Mouse (Mus musculus) layer of hippocampus, postnatal 36 days (tissue): ENCODE measurements around the gene Cabp4. TPM values are rescaled to one million over a fixed set of nuclear protein-coding genes. Genes with fewer than 3 reads are reported as not detected.

Experiments used
- DNase-seq, 2 experiments: peaks; one replicate each; pipeline ENCODE4 v3.0.0; 2022
- total RNA-seq, 2 experiments: library from RNA; stranded (reverse); gene quantifications; 2 replicates each; pipeline ENCODE4 v1.2.3; 2021

The Cabp4 gene
- total RNA-seq, 2 experiments from 2014 or later, result 0.17 to 0.28 TPM

DNA sequence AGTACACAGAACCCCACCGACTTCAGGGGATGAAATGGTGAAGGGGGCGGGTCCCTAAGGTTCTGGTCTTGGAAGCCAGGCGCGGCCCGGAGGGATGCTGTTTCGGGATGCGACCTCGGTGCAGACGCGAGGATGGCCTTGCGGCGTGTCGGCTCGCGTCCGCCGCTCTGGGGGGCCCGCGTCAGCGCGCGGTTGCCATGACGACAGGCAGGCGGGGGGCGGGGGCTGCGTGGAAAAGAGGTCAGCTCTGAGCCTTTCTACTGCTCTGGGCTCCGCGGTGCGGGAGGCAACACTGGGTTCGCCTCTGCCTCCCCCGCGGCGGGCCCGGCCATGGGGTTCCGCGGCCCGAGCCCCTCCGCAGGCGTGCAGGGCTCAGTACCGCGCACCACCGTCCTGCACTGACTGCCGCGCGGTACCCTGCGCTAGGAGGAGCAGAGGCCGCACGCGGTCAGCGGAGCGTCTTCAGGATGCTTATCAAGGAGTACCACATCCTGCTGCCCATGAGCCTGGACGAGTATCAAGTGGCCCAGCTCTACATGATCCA lies 43.0 kb downstream of the Cabp4 start:
- DNase-seq, result peak; percentile 66 to 71

DNA sequence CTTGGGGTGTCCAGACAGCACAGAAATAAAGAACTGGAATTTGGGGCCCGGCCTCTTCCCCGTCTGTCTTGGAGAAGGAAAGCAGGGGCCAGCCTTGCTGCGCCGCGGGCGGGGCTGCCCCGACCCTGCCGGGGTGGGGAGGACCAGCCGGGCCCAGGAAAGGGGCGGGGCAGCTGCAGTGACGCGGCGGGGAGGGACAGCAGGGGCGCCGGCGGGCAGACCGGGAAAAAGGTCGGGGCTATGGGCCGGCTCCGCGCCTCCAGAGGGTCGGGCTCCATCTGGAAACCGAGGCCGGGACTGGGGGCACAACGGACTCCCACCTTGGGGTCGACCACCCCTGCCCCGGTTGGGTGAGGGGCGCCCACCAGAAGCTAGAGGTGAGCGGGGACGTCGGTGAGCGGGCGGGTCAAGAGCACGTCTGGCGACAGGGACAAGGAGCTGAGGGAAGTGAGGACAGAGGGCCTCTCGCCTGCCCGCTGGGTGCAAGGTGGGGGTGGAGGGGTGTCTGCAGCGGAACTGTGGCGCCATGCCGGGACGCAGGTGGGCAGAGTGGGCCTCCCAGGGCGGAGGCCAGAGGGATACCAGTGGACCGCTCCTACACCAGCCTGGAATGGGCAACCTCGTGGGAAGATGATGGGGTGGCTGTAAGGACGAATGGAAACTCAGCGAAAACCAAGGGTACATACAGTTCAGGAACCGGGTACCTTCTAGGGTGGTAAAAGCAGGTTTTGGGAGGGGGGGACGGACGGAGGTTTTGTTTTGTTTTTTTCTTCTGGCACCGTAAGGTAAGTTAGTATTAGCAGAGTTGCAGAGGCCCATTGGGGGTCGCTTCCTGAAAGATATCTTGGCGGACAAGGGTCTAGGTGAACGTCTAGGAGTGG lies 43.8 kb downstream of the Cabp4 start, which contains the start of gene Pitpnm1:
Gene Pitpnm1 (plus strand): TSS at position 162 of the 881 bp plus-strand sequence.
- no peak for DNase-seq

DNA sequence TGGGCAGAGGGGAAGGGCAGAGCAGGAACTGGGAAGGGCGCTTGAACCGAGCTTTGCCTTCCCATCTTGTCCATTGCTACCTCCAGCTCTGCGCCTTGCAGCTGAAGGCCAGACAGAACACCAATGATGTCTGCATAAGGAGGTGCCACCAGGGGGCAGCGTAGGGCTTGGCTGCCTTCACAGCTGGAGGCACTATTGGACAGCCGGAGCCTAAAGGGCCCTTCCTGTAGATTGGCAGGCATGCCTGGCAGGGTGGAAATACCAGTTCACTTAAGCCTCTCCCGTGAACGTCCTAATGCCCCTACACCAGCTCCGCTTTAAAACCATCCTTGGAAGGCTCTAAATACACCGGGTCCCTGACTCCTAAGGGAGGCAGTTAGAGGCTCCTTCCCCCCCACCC lies 44.8 kb downstream of the Cabp4 start:
- peak; percentile 85 to 86 for DNase-seq

- DNase-seq, result no peak
These were observed 45.4 kb downstream of the Cabp4 start for GRCm38 (mm10) chr19:4098426-4098825.

- no peak for DNase-seq
These were observed 46.4 kb downstream of the Cabp4 start for GRCm38 (mm10) chr19:4097441-4097825.

GRCm38 (mm10) chr19:4096642-4097440 lies 47.0 kb downstream of the Cabp4 start, which contains the start of gene Cdk2ap2:
TSS of gene Cdk2ap2 (plus strand) at chr19:4097182.
- DNase-seq, result peak; percentile 100

- no peak for DNase-seq
These were observed 48.0 kb downstream of the Cabp4 start for GRCm38 (mm10) chr19:4095802-4096201.

DNA sequence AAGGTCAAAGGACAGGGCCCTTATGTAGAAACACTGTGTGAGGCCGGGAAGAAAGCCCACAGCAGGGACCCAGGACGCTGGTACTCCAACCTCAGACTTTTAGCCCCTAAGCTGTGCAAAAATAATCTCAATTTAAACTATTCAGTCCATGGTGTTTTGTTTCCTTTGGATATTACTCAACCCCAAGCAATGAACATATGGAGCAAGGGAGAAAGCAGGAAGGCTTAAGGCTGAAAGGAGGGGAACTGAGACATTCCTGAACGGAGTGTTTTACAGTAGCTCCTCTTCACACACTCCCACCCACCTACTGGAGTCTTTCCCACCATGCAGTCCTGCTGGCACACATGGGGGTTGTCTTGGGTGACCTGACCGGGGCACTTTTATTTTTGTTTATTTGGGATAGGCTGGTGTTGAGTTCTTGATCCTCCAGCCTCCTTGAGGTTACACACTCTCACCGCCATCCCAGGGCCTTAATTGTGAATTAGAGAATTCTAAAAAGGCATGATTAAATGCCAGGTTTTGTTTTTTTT lies 49.0 kb downstream of the Cabp4 start:
- no peak for DNase-seq

GRCm38 (mm10) chr19:4094348-4094747 lies 49.5 kb downstream of the Cabp4 start:
- DNase-seq, result no peak

GRCm38 (mm10) chr19:4093772-4094171 lies 50.1 kb downstream of the Cabp4 start:
- DNase-seq, result no peak

GRCm38 (mm10) chr19:4092750-4093149 lies 51.1 kb downstream of the Cabp4 start:
- no peak for DNase-seq

DNA sequence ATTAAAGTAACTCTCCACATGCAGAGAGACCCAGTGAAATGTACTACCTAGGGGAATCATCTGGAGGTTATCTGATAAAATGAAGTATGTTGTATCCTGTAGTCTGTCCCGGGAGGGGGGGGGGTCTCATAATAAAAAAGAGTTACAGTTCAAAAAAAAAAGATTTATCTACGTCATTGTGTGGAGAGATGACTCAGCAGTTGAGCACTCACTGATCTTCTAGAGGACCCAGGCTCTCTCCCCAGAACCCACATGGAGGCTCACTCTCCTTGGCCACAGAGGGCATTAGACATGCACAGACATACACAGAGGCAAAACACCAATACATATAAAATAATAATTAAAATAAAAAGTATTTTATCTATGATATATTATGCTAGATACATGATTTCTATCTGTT lies 52.5 kb downstream of the Cabp4 start:
- DNase-seq, result no peak

DNA sequence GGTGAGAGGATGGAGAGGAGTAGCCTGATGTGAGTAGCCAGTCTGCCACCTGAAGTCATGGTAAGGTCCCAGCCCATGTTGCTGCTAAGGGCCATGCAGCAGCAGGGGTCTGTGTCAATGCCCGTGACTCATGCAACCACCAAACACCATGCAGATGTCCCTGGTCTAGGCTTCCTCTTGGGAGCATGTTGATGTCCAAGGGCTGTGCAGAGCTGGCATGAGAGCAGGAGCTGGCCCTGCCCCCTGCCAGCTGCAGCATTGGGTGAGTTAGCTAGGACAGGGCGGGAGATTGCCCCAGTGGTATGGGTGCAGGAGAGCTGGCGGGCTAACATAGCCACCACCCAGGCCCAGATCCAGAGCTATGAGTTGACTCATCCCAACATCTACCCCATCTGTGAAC lies 53.4 kb downstream of the Cabp4 start:
- no peak for DNase-seq

GRCm38 (mm10) chr19:4089128-4089527 lies 54.7 kb downstream of the Cabp4 start:
- DNase-seq, result peak in 1 of 2 experiments; percentile 39

GRCm38 (mm10) chr19:4088146-4088545 lies 55.7 kb downstream of the Cabp4 start:
- DNase-seq, result no peak

DNA sequence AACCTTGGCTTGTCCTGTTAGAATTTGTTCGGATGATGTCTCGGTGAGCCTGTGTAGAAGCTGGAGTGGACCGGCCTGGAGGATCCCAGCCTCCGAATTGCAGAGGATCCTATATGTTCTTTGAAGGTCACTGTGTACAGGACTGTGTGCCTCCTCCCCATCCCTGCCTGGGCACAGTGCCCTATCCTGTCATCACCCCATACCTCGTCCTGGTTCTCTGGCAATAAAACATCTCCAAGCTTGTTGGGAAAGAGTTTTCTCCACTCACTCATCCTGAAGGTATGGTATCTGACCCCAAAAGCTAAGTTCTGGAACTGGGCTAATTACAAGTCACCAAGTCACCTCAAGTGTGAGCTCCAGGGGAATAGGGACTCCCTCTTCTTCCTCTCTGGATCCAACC lies 56.7 kb downstream of the Cabp4 start:
- DNase-seq, result no peak

GRCm38 (mm10) chr19:4086156-4086555 lies 57.7 kb downstream of the Cabp4 start:
- DNase-seq, result no peak

Other genes starting within 250 kb of the Cabp4 start
- 10 to 100 TPM; 20.2 to 22.4 TPM for gene Tcirg1, start 236.9 kb downstream of the Cabp4 start, total RNA-seq
- 100 to 1,000 TPM; 133 to 144 TPM for gene Ndufs8, start 231.3 kb downstream of the Cabp4 start, total RNA-seq
- 1 to 10 TPM; 2.8 to 3.0 TPM for gene Aldh3b1, start 214.2 kb downstream of the Cabp4 start, total RNA-seq
- 10 to 100 TPM; 14.2 to 14.5 TPM for gene Unc93b1, start 208.8 kb downstream of the Cabp4 start, total RNA-seq
- not detected for gene Aldh3b3, start 185.4 kb downstream of the Cabp4 start, total RNA-seq
- gene Aldh3b2, start 171.7 kb downstream of the Cabp4 start, total RNA-seq, result under 1 TPM; 0.72 to 0.86 TPM
- gene Acy3, start 157.5 kb downstream of the Cabp4 start, total RNA-seq, result 1 to 10 TPM; 1.4 TPM
- not detected for gene Tbx10, start 151.3 kb downstream of the Cabp4 start, total RNA-seq
- gene Nudt8, start 143.5 kb downstream of the Cabp4 start, total RNA-seq, result 10 to 100 TPM in 1 of 2 experiments, 1 to 10 TPM in 1; 8.2 to 11.1 TPM
- 1 to 10 TPM; 1.4 to 2.1 TPM for gene Gm49405, start 143.4 kb downstream of the Cabp4 start, total RNA-seq
- gene Doc2g, start 140.7 kb downstream of the Cabp4 start, total RNA-seq, result 1 to 10 TPM; 4.2 to 4.4 TPM
- 100 to 1,000 TPM; 238 to 250 TPM for gene Ndufv1, start 131.2 kb downstream of the Cabp4 start, total RNA-seq
- 100 to 1,000 TPM; 377 to 393 TPM for gene Gstp1, start 106.0 kb downstream of the Cabp4 start, total RNA-seq
- gene Gstp2, start 98.0 kb downstream of the Cabp4 start, total RNA-seq, result 10 to 100 TPM; 36.3 to 43.5 TPM
- gene Gstp3, start 84.5 kb downstream of the Cabp4 start, total RNA-seq, result not detected
- not detected for gene Cabp2, start 62.5 kb downstream of the Cabp4 start, total RNA-seq
- 10 to 100 TPM; 29.7 to 46.0 TPM for gene Cdk2ap2, start 46.9 kb downstream of the Cabp4 start, total RNA-seq
- gene Pitpnm1, start 44.0 kb downstream of the Cabp4 start, total RNA-seq, result 100 to 1,000 TPM; 169 to 174 TPM
- 100 to 1,000 TPM; 108 to 128 TPM for gene Aip, start 18.2 kb downstream of the Cabp4 start, total RNA-seq
- under 1 TPM; 0.10 TPM for gene Gpr152, start 4.2 kb downstream of the Cabp4 start, total RNA-seq
- 10 to 100 TPM; 83.8 to 90.0 TPM for gene Coro1b, start 4.6 kb upstream of the Cabp4 start, total RNA-seq
- 1 to 10 TPM; 1.6 to 3.8 TPM for gene Ptprcap, start 9.6 kb upstream of the Cabp4 start, total RNA-seq
- gene Rps6kb2, start 19.3 kb upstream of the Cabp4 start, total RNA-seq, result 10 to 100 TPM; 34.5 to 45.1 TPM
- gene Carns1, start 31.4 kb upstream of the Cabp4 start, total RNA-seq, result 1 to 10 TPM; 7.1 to 9.9 TPM
- 1 to 10 TPM in 1 of 2 experiments, under 1 TPM in 1; 0.56 to 1.3 TPM for gene Tbc1d10c, start 47.3 kb upstream of the Cabp4 start, total RNA-seq
- gene Ppp1ca, start 48.0 kb upstream of the Cabp4 start, total RNA-seq, result 100 to 1,000 TPM; 255 to 265 TPM
- gene Rad9a, start 57.6 kb upstream of the Cabp4 start, total RNA-seq, result 1 to 10 TPM; 5.5 to 7.1 TPM
- under 1 TPM; 0.32 to 0.83 TPM for gene Clcf1, start 70.2 kb upstream of the Cabp4 start, total RNA-seq
- not detected for gene AC109138.7, start 70.3 kb upstream of the Cabp4 start, total RNA-seq
- gene Pold4, start 87.9 kb upstream of the Cabp4 start, total RNA-seq, result 10 to 100 TPM; 12.4 to 16.6 TPM
- 10 to 100 TPM; 53.4 to 59.5 TPM for gene Ssh3, start 125.1 kb upstream of the Cabp4 start, total RNA-seq
- 10 to 100 TPM; 65.2 to 66.9 TPM for gene Ankrd13d, start 139.1 kb upstream of the Cabp4 start, total RNA-seq
- 100 to 1,000 TPM; 195 to 208 TPM for gene Grk2, start 162.2 kb upstream of the Cabp4 start, total RNA-seq